Mouse (Mus musculus) spleen, postnatal 0 days (tissue): Measurements from ENCODE around the gene Tfpt. TPM values are rescaled to one million over a fixed set of nuclear protein-coding genes. Genes with fewer than 3 reads are reported as not detected.

Source experiments
- polyA plus RNA-seq: library from polyadenylated mRNA; unstranded; fragments of >200 nt; fragmentation: Nextera tagmentation; extraction: Ambion mirVana; gene quantifications from 2 replicates; pipeline ENCODE4 v1.2.1, GENCODE M21; 2015

Gene Tfpt
- 14.6 TPM in 2 replicates for polyA plus RNA-seq

GRCm38 (mm10) chr7:3629543-3630477, at the start of gene Tfpt, which contains the start of gene Prpf31:
Gene Tfpt, minus strand, starts transcription at chr7:3629929.
Gene Prpf31, plus strand, starts transcription at chr7:3629985.

GRCm38 (mm10) chr7:3677342-3677741, 47.6 kb upstream of the Tfpt start, which contains the start of gene Tmc4:
Gene Tmc4, minus strand, starts transcription at chr7:3677553.

GRCm38 (mm10) chr7:3665215-3666114, 35.7 kb upstream of the Tfpt start, which contains the start of gene Leng1:
Gene Leng1, minus strand, starts transcription at chr7:3665840.

GRCm38 (mm10) chr7:3644672-3645487, 15.2 kb upstream of the Tfpt start, which contains the start of gene Cnot3:
Gene Cnot3, plus strand, starts transcription at chr7:3645268.

GRCm38 (mm10) chr7:3617242-3617995, 12.3 kb downstream of the Tfpt start, which contains the start of gene Ndufa3:
Gene Ndufa3, plus strand, starts transcription at chr7:3617373.

GRCm38 (mm10) chr7:3616057-3616388, 13.7 kb downstream of the Tfpt start, which contains the start of gene Oscar:
Gene Oscar, minus strand, starts transcription at chr7:3616157.

Other genes starting within 250 kb of the Tfpt start
- gene Cacng8, start 239.2 kb downstream of the Tfpt start, polyA plus RNA-seq, result not detected in 2 replicates
- gene Cacng6, start 205.7 kb downstream of the Tfpt start, polyA plus RNA-seq, result not detected in 2 replicates
- gene Tarm1, start 127.3 kb downstream of the Tfpt start, polyA plus RNA-seq, result 2.9 and 3.5 TPM in 2 replicates
- not detected in 2 replicates for gene Oscar, start 13.8 kb downstream of the Tfpt start, polyA plus RNA-seq
- gene Ndufa3, start 12.6 kb downstream of the Tfpt start, polyA plus RNA-seq, result 365 and 377 TPM in 2 replicates
- gene Prpf31, start 56 bp upstream of the Tfpt start, polyA plus RNA-seq, result 54.2 and 55.9 TPM in 2 replicates
- gene Cnot3, start 15.3 kb upstream of the Tfpt start, polyA plus RNA-seq, result 29.6 and 34.3 TPM in 2 replicates
- 7.4 and 7.7 TPM in 2 replicates for gene Leng1, start 35.9 kb upstream of the Tfpt start, polyA plus RNA-seq
- gene Tmc4, start 47.6 kb upstream of the Tfpt start, polyA plus RNA-seq, result 6.9 and 8.2 TPM in 2 replicates
- gene Tsen34, start 62.9 kb upstream of the Tfpt start, polyA plus RNA-seq, result 46.3 and 65.6 TPM in 2 replicates
- 21.7 and 28.8 TPM in 2 replicates for gene Mboat7, start 63.6 kb upstream of the Tfpt start, polyA plus RNA-seq
- 1,500 and 1,551 TPM in 2 replicates for gene Rps9, start 74.1 kb upstream of the Tfpt start, polyA plus RNA-seq
- 18.7 and 25.6 TPM in 2 replicates for gene Pirb, start 90.5 kb upstream of the Tfpt start, polyA plus RNA-seq
- gene Gm15448, start 195.8 kb upstream of the Tfpt start, polyA plus RNA-seq, result 0.70 and 1.2 TPM in 2 replicates
- gene Pira2, start 215.1 kb upstream of the Tfpt start, polyA plus RNA-seq, result 7.2 and 10.1 TPM in 2 replicates